Mouse (Mus musculus): ENCODE results near the gene Xrcc1. TPM values are rescaled to one million over a fixed set of nuclear protein-coding genes. Genes with fewer than 3 reads are reported as not detected.

The Xrcc1 gene
- 36.7 and 50.8 TPM in 2 replicates for total RNA-seq (2014; rRNA removed)
- polyA plus RNA-seq (2015; fragmentation: Nextera tagmentation; extraction: Ambion mirVana): 44.0 and 45.1 TPM in 2 replicates

DNA sequence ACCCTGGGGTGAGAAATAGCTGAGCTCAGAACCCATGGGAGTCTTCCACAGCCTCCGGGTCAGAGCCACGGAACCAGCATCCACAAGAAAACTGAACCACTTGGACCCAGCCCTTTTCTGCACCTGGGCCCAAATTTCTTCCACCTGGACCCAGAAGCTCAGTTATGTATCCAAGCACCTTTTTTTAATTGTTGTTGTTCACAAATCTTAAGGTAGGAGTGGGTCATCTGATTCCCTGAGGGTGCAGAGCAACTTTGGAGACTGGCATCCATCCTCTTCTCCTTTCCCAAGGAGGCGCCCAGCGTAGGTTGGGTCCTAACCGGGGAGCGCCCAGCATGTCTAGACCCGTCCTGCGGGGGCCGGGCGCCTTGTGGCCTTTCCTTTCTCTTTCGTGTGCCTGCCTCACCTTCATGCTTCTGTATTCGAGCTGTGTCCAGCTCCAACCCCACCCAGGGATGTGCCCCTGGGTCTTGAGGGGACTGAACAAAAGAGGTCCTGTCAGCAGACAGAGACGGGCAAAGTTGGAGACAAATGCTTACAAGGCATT lies at the start of gene Xrcc1, which contains the start of gene Pinlyp:
TSS of gene Xrcc1 (plus strand) at position 222 of the 547 bp plus-strand sequence.
TSS of gene Pinlyp (minus strand) at position 51 of the 547 bp plus-strand sequence.
- H3K4me1 ChIP-seq (ENCODE audit: insufficient read depth, low read length): peaks cover 10% of the 10 kb centered on the region; the same call in 1 of the 2 replicates
- H3K9me3 ChIP-seq (ENCODE audit: low read length): no peaks in the 10 kb centered on the region
- peak within 1 kb of the TSS; percentile 33 for H3K27ac ChIP-seq
- ATAC-seq: peak; percentile 8; the same call in 1 of the 2 replicates
- H3K36me3 ChIP-seq (ENCODE audit: insufficient read depth, low read length): no peaks in the 10 kb centered on the region
- DNase-seq (ENCODE audit: low spot score): no peak
- WGBS: 35% methylated on average over 13 of the region's 13 CpGs
- no peaks in the 10 kb centered on the region for H3K27me3 ChIP-seq (ENCODE audit: insufficient read depth, low read length)
- peak within 1 kb of the TSS; percentile 64 for H3K4me2 ChIP-seq (ENCODE audit: low read depth, low read length)
- no peak for TF ChIP-seq CTCF (IDR thresholded peaks at IDR 0.05; ENCODE audit: low read depth)
- H3K4me3 ChIP-seq (ENCODE audit: low read length): peak within 1 kb of the TSS; percentile 87
- H3K9ac ChIP-seq (replicated peaks; ENCODE audit: low read length): peak within 1 kb of the TSS; percentile 77

DNA sequence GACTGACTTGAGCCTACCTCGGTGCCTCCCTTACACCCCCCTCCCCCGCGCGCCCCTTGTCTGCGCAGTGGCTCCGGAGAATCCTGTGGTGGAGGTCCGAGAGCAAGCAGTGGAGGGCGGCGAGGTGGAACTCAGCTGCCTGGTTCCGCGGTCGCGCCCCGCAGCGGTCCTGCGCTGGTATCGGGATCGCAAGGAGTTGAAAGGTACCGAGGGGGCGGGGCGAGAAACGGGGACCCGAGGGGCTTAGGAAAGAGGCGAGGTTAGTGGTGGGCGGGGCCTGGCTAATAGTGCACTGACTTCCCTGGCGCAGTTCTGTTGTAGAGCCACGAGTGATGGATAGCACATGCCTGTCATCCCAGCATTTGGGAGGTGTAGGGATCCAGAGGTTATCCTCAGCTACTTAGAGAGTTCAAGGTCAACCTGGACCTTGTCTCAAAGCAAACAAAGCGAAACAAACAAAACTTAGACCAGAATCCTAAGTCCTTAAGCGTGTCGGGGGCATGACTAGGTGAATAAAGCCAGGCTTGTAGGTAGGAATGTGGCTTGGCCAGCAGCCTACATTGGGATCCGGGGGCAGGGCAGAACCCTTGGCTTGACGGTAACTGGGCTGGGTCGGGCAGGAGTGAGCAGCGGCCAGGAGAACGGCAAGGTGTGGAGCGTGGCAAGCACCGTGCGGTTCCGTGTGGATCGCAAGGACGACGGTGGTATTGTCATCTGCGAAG lies 46.1 kb upstream of the Xrcc1 start:
- TF ChIP-seq CTCF (IDR thresholded peaks at IDR 0.05; ENCODE audit: low read depth): no peak
- H3K4me1 ChIP-seq (ENCODE audit: insufficient read depth, low read length): peaks cover 3% of the 10 kb centered on the region; the same call in 1 of the 2 replicates
- no peaks in the 10 kb centered on the region for H3K27me3 ChIP-seq (ENCODE audit: insufficient read depth, low read length)
- H3K4me2 ChIP-seq (ENCODE audit: low read depth, low read length): 0 out of 2 replicates have a peak overlapping the region, but pooled peaks have one; percentile 16
- 27% methylated on average over 43 of the region's 43 CpGs for WGBS
- no peak for ATAC-seq
- H3K4me3 ChIP-seq (ENCODE audit: low read length): no peak overlapping the region
- no peaks in the 10 kb centered on the region for H3K9me3 ChIP-seq (ENCODE audit: low read length)
- no peak overlapping the region for H3K27ac ChIP-seq
- 0 out of 2 replicates have a peak, but pooled peaks cover 6% of the 10 kb centered on the region for H3K36me3 ChIP-seq (ENCODE audit: insufficient read depth, low read length)
- H3K9ac ChIP-seq (replicated peaks; ENCODE audit: low read length): no peak overlapping the region
- no peak for DNase-seq (ENCODE audit: low spot score)

DNA sequence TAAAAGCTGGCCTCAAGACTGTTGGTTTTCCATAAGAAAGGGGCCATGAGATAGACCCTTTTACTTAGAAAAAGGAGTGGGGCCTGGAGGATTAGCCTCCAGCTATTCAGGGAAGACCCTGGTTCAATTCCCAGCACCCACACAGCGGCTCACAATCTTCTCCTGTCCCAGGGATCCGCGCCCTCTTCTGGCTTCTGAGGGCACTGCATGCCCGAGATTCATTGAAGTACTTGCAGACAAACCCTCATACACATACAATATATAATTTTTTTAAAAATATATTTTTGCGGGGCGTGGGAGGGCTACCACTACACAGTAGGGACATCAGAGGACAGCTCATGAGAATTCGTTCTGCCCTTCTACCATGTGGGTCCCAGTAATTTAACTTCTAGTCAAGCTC lies 45.2 kb upstream of the Xrcc1 start:
- Histone ChIP-seq H3K9ac (replicated peaks; ENCODE audit: low read length) (no peak overlapping the region), H3K4me3 (ENCODE audit: low read length) (no peak overlapping the region), H3K4me1 (ENCODE audit: insufficient read depth, low read length) (peaks cover 8% of the 10 kb centered on the region), H3K4me2 (ENCODE audit: low read depth, low read length) (no peak overlapping the region), H3K9me3 (ENCODE audit: low read length) (no peaks in the 10 kb centered on the region), H3K27me3 (ENCODE audit: insufficient read depth, low read length) (no peaks in the 10 kb centered on the region), H3K36me3 (ENCODE audit: insufficient read depth, low read length) (0 out of 2 replicates have a peak, but pooled peaks cover 6% of the 10 kb centered on the region), H3K27ac (no peak overlapping the region)
- no peak for ATAC-seq
- WGBS: 42% methylated on average over 7 of the region's 7 CpGs
- DNase-seq (ENCODE audit: low spot score): peak; percentile 70
- peak; percentile 63 for TF ChIP-seq CTCF (IDR thresholded peaks at IDR 0.05; ENCODE audit: low read depth)

DNA sequence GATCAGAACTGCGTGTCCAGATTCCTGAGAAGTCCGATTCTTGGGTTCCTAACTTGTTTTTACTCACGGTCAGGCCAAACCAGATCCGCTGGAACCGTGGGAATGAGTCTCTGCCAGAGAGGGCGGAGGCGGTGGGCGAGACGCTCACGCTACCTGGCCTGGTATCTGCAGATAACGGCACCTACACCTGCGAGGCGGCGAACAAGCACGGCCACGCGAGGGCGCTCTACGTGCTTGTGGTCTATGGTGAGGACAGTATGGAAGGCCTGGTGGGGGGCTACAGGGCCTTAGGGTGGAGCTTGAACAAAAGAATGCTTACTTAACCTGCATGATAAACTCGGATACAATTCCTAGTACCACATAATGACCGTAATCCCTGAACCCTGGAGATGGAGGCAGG lies 44.6 kb upstream of the Xrcc1 start:
- no peaks in the 10 kb centered on the region for H3K27me3 ChIP-seq (ENCODE audit: insufficient read depth, low read length)
- no peak overlapping the region for H3K27ac ChIP-seq
- no peaks in the 10 kb centered on the region for H3K9me3 ChIP-seq (ENCODE audit: low read length)
- peak; percentile 48 for TF ChIP-seq CTCF (IDR thresholded peaks at IDR 0.05; ENCODE audit: low read depth)
- no peak for ATAC-seq
- H3K4me1 ChIP-seq (ENCODE audit: insufficient read depth, low read length): peaks cover 10% of the 10 kb centered on the region
- no peak overlapping the region for H3K9ac ChIP-seq (replicated peaks; ENCODE audit: low read length)
- H3K36me3 ChIP-seq (ENCODE audit: insufficient read depth, low read length): 0 out of 2 replicates have a peak, but pooled peaks cover 6% of the 10 kb centered on the region
- no peak overlapping the region for H3K4me2 ChIP-seq (ENCODE audit: low read depth, low read length)
- no peak for DNase-seq (ENCODE audit: low spot score)
- no peak overlapping the region for H3K4me3 ChIP-seq (ENCODE audit: low read length)
- WGBS: 61% methylated on average over 21 of the region's 21 CpGs

DNA sequence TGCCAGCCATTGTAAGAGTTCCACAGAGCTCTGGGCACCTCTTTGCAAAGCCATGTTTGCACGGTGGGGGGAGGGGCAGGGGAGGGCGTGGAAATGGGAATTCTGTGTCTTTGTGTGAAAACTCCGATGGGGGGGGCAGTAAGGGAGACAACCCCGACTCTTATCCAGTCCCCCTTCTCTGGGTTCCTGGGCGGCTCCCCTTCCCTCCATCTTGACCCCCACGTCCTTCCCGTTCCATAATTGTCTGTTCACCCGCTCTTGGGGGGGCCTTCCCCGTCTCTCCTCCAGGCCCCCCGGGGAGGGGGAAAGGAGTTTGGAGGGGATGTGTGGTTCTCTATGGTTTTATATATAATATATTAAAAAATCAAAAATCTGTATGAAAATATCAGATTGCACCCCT lies 42.1 kb upstream of the Xrcc1 start:
- Histone ChIP-seq H3K9me3 (ENCODE audit: low read length) (no peaks in the 10 kb centered on the region), H3K27me3 (ENCODE audit: insufficient read depth, low read length) (no peaks in the 10 kb centered on the region), H3K4me1 (ENCODE audit: insufficient read depth, low read length) (peaks cover 14% of the 10 kb centered on the region), H3K27ac (0 out of 2 replicates have a peak overlapping the region, but pooled peaks have one; percentile 7), H3K36me3 (ENCODE audit: insufficient read depth, low read length) (0 out of 2 replicates have a peak, but pooled peaks cover 6% of the 10 kb centered on the region), H3K9ac (replicated peaks; ENCODE audit: low read length) (no peak overlapping the region; the same call in 1 of the 2 replicates), H3K4me2 (ENCODE audit: low read depth, low read length) (no peak overlapping the region), H3K4me3 (ENCODE audit: low read length) (no peak overlapping the region)
- DNase-seq (ENCODE audit: low spot score) (no peak), ATAC-seq (no peak)
- TF ChIP-seq CTCF (IDR thresholded peaks at IDR 0.05; ENCODE audit: low read depth): no peak
- 17% methylated on average over 10 of the region's 10 CpGs for WGBS

DNA sequence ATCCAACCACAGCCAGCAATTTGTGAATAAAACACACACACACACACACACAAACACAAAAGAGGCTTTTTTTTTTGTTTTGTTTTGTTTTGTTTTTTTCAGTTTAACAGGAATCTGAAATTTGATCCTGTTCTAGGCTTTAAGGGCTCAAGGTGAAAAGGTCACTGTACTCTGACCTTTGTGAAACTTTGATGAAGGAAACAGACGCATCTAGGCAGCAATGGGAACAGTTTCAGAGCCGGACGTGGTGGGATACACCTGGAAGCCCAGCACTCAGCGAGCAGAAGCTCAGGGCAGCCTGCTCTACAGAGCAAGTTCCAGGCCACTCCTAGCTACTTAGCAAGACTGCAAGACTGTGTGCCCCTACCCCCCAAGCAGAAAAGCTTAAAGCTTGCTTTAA lies 41.2 kb upstream of the Xrcc1 start:
- Histone ChIP-seq H3K9ac (replicated peaks; ENCODE audit: low read length) (peak overlapping the region; percentile 35; the same call in 1 of the 2 replicates), H3K4me1 (ENCODE audit: insufficient read depth, low read length) (peaks cover 14% of the 10 kb centered on the region)
- ATAC-seq: no peak

More for the DNA sequence above, 41.2 kb upstream of the Xrcc1 start:
- H3K4me2 ChIP-seq (ENCODE audit: low read depth, low read length): no peak overlapping the region
- H3K4me3 ChIP-seq (ENCODE audit: low read length): no peak overlapping the region
- 33% methylated on average over 4 of the region's 4 CpGs for WGBS
- no peak for TF ChIP-seq CTCF (IDR thresholded peaks at IDR 0.05; ENCODE audit: low read depth)
- peak overlapping the region; percentile 100; the same call in 1 of the 2 replicates for H3K27ac ChIP-seq
- DNase-seq (ENCODE audit: low spot score): no peak
- 0 out of 2 replicates have a peak, but pooled peaks cover 6% of the 10 kb centered on the region for H3K36me3 ChIP-seq (ENCODE audit: insufficient read depth, low read length)
- no peaks in the 10 kb centered on the region for H3K27me3 ChIP-seq (ENCODE audit: insufficient read depth, low read length)
- H3K9me3 ChIP-seq (ENCODE audit: low read length): no peaks in the 10 kb centered on the region
